Mouse (Mus musculus) heart, postnatal 14 days (tissue): ENCODE results near the gene Mknk2. TPM values are rescaled to one million over a fixed set of nuclear protein-coding genes. Genes with fewer than 3 reads are reported as not detected.

Experiments used
- DNase-seq, 2 experiments: peaks; one replicate each; pipeline ENCODE4 v3.0.0; 2021 to 2022
- intact Hi-C: fragments of 180-260 bp; cut with DNase I; formaldehyde crosslinking; loops from one replicate; pipeline ENCODE4 v1.15.1; 2025
- total RNA-seq, 2 experiments: library from RNA; stranded (reverse); gene quantifications; 2 replicates each; pipeline ENCODE4 v1.2.3; 2021

Gene Mknk2
- total RNA-seq, 2 experiments from 2014 or later = 166 to 169 TPM

DNA sequence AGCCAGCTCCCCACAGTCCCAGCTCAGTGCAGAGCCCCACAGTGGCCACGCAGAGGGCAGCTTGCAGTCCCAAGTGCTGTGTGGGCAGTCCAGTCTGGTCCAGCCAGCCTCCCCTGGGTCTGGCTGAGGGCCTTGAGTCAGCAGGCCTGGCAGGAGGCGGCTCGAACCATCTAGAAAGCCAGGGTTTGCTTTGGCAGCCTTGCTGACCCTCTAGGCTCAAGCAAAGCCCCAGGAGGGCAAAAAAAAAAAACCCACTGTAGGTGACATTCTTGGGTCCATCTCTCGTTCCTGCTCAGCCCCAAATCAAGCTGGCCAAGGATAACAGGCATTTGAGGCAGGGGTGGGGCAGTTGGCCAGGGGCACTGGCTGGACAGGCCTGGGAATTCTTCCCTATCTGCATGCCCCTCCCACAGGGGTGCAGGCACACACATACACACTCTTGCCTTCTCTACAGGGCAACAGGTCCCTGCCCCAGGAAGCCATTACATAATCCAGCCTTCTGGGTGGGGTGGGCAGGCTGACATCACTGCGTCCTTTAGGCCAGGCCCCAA lies 3.7 kb downstream of the Mknk2 start:
- peak; percentile 71 for DNase-seq
- intact Hi-C loops = loop anchor here (2.0 kb wide), 1 partner anchor 13 kb away; no protein-coding TSS in a partner anchor

DNA sequence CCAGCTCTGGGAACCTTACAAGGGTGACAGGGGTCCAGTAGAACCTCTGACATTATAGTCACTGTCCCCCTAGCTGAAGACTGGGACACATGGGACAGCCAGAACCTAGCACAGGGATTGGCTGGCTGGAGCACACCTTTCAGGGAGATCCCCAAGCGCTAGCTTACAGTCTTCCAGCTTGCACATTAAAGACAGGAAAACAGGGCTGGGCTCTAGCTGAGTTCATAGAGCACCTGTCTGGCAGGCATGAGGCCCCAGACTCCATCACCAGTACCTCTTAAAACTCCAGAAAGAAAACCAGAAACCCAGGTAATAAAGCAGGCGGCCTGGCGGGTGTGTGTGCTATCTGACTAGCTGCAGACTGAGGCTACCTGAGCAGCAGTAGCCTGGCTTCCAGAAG lies 4.2 kb downstream of the Mknk2 start:
- DNase-seq = no peak
- intact Hi-C loops = loop anchor here (2.0 kb wide), 1 partner anchor 13 kb away; no protein-coding TSS in a partner anchor

GRCm38 (mm10) chr10:80671936-80672690 lies 5.8 kb downstream of the Mknk2 start:
- intact Hi-C loops = no loop called here
- no peak for DNase-seq

DNA sequence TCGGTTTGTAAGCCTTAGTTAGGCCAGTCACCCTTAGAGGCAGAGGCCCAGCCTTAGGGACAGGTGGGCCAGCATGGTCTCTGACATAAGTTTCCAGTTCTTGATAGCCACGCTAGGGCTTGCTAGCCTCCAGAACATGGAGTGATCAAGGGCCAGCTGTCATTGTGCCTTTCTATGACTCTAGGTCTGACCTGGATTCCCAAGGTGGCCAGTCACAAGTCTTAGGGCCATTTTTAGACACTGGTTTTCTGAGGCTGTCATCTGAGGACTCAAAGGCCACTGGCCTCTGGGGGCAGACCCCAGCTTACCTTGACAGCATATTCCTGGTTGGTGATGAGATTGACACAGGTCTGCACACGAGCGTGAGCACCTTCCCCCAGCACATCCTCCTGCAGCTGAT lies 6.7 kb downstream of the Mknk2 start:
- intact Hi-C loops = no loop called here
- DNase-seq = no peak

DNA sequence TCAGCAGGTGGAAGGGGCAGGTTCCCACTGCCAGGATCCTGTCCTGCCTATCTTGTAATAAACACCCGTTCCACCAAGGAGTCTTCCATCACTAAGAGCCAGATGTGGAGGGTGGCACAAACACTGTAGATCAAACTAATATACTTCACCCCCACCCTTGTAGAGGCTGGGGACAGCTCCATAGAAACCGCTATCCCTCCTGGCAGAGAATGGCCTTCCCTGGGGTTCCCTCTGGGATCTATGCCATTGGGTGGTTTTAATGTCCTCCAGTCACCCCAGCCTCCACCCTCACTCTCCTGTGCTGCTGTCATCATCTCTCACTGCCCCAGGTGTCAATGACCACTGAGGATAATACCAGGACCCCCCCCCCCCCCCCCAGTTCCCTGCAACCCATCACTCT lies 7.4 kb downstream of the Mknk2 start:
- intact Hi-C loops = no loop called here
- DNase-seq = no peak

DNA sequence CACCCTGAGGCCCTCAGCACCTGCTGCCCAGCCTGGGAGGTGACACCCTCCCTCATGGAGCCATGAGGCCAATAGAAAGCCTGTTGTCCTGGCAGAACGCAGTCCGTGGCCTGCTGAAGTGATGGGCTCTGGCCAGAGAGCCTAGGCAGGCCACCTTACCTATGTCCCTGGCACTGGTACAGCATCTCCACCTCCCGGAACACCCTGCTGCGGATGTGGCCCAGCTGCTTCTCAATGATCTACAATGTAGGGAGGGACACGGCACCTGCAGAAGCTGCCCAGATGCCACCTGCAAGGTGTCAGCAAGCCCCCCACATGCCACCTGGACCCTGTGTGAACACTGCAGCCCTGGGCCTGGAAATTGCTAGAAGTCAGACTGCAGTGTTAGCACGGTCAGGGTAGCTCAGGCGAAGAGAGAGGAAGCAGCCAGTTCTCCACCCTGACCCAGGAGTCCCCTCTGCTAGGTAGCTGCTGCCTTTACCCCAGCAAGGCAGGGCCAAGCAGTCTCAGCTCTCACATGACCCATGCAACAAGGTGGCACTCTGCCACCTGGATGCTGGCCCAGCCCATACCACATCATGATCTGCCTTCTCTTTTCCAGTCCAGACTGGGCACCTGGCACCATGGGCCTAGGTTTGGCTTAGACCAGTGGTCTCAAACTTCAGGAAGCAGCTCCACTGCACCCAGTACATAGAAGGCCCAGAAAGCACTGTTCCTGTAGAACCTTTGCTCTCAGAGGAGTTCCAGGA lies 8.0 kb downstream of the Mknk2 start:
- intact Hi-C loops = no loop called here
- peak; percentile 78 to 84 for DNase-seq

GRCm38 (mm10) chr10:80669018-80669417 lies 8.9 kb downstream of the Mknk2 start:
- DNase-seq = no peak
- intact Hi-C loops = no loop called here

- intact Hi-C loops = no loop called here
These were observed 9.3 kb downstream of the Mknk2 start for GRCm38 (mm10) chr10:80668614-80669013.

GRCm38 (mm10) chr10:80666837-80667412 lies 11.0 kb downstream of the Mknk2 start:
- DNase-seq = no peak
- intact Hi-C loops = no loop called here

More at GRCm38 (mm10) chr10:80668614-80669013, 9.3 kb downstream of the Mknk2 start:
- peak in 1 of 2 experiments; percentile 58 for DNase-seq

DNA sequence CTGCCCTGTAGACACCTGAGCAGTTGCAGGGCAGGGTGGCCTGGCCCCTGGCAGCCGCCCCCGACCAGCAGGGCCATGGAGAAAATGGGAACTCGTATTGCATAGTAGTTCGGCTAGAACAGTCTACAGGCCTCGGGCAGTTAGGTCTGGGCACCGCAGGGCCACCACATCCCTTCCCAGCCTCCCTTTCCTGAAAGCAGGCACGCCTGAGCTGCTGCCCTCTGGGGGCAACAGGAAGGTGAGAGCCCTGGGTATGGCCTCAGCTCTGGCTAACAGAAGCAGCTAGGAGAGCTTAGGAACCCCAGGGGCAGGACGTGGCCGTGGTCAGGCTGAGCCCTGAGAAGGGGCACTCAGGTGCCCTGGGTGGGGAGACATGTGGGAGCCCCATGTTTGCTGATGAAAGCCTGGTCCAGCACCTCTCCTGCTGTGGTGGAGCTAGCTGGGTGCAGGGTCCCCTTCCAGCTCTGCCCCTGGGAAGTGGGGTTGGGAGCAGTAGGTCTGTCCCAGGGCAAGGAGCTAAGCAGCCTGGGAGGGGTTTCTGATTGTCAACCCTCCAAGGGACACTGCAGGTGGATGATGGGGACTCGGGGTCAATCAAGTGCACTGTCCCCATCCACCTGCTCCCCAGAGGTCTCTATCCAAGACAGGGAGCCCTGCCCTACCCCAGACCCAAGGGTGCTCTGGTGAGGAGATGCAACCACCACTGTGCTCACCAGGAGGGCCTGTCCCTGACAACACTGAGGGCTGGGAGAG lies 11.8 kb downstream of the Mknk2 start:
- intact Hi-C loops = no loop called here
- DNase-seq = no peak

GRCm38 (mm10) chr10:80665459-80665858 lies 12.5 kb downstream of the Mknk2 start:
- DNase-seq = no peak
- intact Hi-C loops = no loop called here

DNA sequence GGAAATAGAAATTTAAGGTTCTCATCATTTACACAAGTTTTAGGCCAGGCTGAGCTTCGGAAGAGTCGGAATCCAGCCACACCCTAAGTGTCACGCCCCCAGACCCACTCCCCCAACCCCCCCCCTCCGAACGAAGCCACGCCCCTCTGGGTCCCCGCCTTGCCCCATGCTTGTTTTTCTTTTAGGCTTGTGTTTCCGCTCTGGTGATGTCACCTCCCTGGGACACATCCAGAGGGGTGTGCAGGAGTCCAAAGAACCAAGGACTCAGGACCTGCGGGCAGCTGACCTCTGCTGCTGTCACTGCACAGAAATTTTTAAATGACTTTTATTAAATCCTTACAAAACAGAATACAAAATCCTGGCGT lies 12.9 kb downstream of the Mknk2 start:
- intact Hi-C loops = no loop called here
- peak; percentile 84 to 88 for DNase-seq

- intact Hi-C loops = no loop called here
- peak; percentile 91 to 94 for DNase-seq
These were observed 13.5 kb downstream of the Mknk2 start for GRCm38 (mm10) chr10:80664197-80665015.

DNA sequence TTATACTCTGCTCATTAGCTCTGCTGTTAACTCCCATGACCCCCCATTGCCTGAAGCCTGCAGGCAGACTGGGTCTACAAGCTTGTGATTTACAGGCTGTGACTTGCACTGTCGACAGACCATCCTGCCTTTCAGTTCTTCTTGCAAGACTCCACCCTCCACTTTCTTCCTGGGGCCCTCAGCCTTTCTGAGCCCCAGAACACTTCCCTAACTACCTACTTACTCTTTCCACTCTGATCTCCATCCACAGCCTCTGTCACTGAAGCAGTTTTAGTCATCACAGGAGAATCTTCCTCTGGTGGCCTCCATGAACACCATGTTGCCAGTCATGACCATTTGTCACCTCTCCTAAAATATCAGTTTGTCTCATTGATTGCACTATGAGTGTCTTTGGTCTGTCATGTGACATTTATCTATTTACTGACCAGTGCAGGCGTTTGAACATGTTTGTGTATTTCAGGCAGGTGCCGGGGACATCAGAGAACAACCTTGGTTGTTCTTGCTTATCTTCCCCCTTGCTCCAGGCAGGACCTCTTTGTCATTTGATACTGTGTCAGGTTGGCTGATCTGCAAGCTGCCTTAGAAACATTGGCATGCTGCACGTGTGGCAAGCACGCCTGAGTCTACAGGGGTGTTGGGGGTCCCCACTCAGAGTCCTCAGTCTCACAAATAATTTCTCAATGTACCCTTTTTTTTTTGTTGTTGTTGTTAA lies 14.3 kb downstream of the Mknk2 start:
- intact Hi-C loops = no loop called here
- DNase-seq = no peak

DNA sequence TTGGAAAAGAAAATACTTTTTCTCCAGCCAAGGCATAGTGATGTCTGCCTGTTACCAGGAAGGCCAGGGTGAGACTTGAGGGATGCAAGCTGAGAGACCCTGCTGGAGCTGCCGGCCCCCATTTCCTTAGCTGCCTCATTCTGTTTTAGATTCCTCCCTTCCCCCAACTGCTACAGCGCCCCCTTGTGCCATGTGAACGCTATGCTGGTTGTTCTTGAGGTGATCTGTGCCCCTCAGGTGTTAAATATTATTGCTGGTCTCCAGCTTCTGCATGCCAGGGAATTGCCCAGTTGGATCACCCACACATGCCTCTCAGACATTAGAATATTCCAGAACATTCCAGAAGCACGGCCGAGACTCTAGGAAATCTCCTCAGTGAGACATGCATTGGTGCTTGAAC lies 16.8 kb downstream of the Mknk2 start:
- intact Hi-C loops = loop anchor here (2.0 kb wide), 1 partner anchor 14 kb away; no protein-coding TSS in a partner anchor
- peak in 1 of 2 experiments; percentile 75 for DNase-seq

DNA sequence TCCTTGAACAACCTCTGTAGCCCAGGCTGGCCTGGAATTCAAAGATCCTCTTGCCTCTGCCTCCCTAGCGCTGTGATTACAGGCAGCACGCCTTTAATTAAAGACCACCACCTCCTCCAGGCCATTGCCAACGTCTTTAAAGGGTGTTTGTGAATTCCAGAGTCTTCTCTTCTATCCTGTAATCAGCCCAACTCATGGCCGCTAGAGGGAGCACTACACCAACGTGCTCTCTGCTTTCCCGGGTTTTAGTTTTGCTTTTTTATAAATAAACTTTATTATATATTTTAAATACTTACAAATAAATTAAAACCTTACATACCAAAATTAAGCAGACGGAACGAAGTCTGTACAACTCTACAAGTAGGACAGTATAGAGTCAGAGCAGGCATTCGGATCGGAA lies 18.7 kb downstream of the Mknk2 start:
- intact Hi-C loops = loop anchor here (1.0 to 5.0 kb wide), 2 partner anchors 26 to 37 kb away; partner anchors contain the start of gene Csnk1g2
- DNase-seq = peak; percentile 81 to 88

DNA sequence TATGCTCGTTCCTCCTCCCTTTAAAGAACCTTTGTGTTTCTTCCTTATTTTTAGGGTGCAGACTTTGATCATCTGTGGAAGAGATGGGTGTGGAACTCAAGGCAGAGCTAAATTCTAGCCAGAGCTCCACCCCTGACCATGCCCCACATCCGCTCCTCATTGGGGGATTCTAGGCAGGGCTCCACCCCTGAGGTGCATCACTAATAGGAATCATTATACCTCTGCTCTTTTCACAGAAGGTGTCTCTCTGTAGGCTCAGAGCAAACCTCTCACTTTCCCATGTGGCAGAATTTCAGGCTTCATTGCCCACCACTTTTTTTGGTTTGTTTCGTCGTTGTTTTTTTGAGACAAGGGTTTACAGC lies 19.1 kb downstream of the Mknk2 start:
- intact Hi-C loops = loop anchor here (1.0 to 5.0 kb wide), 2 partner anchors 26 to 37 kb away; partner anchors contain the start of gene Csnk1g2
- no peak for DNase-seq

DNA sequence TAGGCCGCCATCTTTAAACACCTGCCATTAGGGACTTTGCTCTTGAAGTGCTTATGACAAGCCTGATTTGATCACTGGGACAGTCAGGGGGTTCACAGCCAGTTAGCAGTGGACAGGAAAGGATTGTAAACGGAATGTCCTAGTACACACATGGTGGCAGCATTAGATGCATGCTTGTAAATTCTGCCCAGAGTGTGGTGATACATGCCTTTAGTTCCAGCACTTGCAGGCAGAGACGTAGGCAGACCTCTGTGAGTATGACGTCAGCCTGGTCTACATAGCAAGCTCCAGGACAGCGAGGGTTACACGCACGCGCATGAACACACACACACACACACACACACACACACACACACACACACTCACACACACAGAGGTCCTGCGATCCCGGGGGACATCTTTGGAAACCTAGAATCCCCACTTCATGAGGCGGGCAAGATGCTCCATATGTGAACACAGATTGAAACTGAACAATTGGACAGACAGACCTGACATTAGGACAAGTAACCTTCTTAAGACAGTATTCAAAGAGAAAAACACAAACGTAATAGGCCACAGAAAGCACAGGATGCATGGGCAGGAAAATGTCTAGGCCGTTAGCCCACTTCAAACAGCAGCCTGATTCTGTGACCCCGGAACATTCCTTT lies 19.6 kb downstream of the Mknk2 start:
- intact Hi-C loops = loop anchor here (5.0 kb wide), 1 partner anchor 36 kb away; the partner anchor contains the start of gene Csnk1g2
- DNase-seq = no peak
